In the genomic region with DNA sequence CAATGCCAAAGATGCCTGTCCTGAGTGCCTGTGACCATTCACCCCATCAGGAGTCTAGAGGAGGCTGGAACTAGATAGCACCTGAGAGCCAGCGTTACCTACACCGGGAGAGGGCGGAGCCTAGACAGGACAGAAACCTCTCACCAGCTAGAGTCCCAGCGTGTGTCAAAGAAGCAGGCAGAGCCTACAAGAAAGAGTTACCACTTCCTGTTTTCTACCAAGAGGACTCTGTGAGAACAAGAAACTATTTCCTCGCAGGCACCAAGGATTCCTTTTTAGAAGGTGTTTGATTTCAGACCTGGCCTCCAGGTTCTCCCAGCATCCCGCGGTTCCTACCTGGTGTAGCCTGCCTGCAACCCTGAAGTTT, we compare ENCODE assay signal across 12 mouse cellular contexts. TPM values are rescaled to one million over a fixed set of nuclear protein-coding genes. Genes with fewer than 3 reads are reported as not detected.
DNase-seq lines count a peak whose midpoint lies in the region; ATAC-seq and TF ChIP-seq lines count a peak whose summit lies in the region.
"Had no signal": no experiment of that assay in that cellular context is flagged by ENCODE, and none has a peak within 500 bp of the region (broad histone marks: within the 10 kb centered on the region; RNA-seq: fewer than 3 reads in every experiment).

No protein-coding gene starts in this region.

- H3K4me2 ChIP-seq in liver, embryonic 15.5 days: 0 out of 2 replicates have a peak overlapping the region, but pooled peaks have one; percentile 20
- H3K4me2 ChIP-seq in forebrain, embryonic 14.5 days (ENCODE audit: low read length): no peak overlapping the region
- H3K4me2 ChIP-seq: forebrain, embryonic 15.5 days; limb, embryonic 15.5 days had no signal

- no peak for TF ChIP-seq EP300 in ES-Bruce4 (IDR thresholded peaks at IDR 0.05; ENCODE audit: insufficient read depth, low read depth, low read length)

- H3K9me3 ChIP-seq in ES-Bruce4 (replicated peaks; ENCODE audit: control insufficient read depth, insufficient read depth, low read length, poor library complexity, severe bottlenecking): 0 out of 2 replicates have a peak, but pooled peaks cover 2% of the 10 kb centered on the region
- H3K9me3 ChIP-seq in liver, embryonic 15.5 days (replicated peaks): no peaks in the 10 kb centered on the region
- H3K9me3 ChIP-seq in forebrain, embryonic 14.5 days (replicated peaks; ENCODE audit: control insufficient read depth, low read length): no peaks in the 10 kb centered on the region
- H3K9me3 ChIP-seq in heart, embryonic 10.5 days: no peaks in the 10 kb centered on the region
- H3K9me3 ChIP-seq: forebrain, embryonic 15.5 days; limb, embryonic 15.5 days had no signal

- H3K4me3 ChIP-seq in ES-Bruce4 (ENCODE audit: low read depth, low read length): peak overlapping the region; percentile 3; the same call in 1 of the 2 replicates
- H3K4me3 ChIP-seq in liver, embryonic 15.5 days (replicated peaks): no peak overlapping the region
- H3K4me3 ChIP-seq in forebrain, embryonic 14.5 days (ENCODE audit: low read depth, low read length): no peak overlapping the region
- no peak overlapping the region for H3K4me3 ChIP-seq in heart, embryonic 10.5 days
- H3K4me3 ChIP-seq: forebrain, embryonic 15.5 days; limb, embryonic 15.5 days had no signal

- no peak for TF ChIP-seq POLR2A in ES-Bruce4 (IDR thresholded peaks at IDR 0.05; ENCODE audit: insufficient read depth, low read length)

- ATAC-seq in liver, embryonic 15.5 days (ENCODE audit: insufficient read depth): no peak
- no peak for ATAC-seq in forebrain, embryonic 14.5 days
- ATAC-seq in erythroid progenitor cell, adult 5-6 weeks (replicated peaks; ENCODE audit: low FRiP score, poor library complexity, severe bottlenecking): no peak
- ATAC-seq: forebrain, embryonic 15.5 days had no signal

- no peaks in the 10 kb centered on the region for H3K36me3 ChIP-seq in ES-Bruce4 (ENCODE audit: control insufficient read depth, insufficient read depth, low read length, poor library complexity, severe bottlenecking)
- no peaks in the 10 kb centered on the region for H3K36me3 ChIP-seq in liver, embryonic 15.5 days (replicated peaks)
- H3K36me3 ChIP-seq in forebrain, embryonic 14.5 days (ENCODE audit: control insufficient read depth, insufficient read depth, low read length): no peaks in the 10 kb centered on the region
- H3K36me3 ChIP-seq in heart, embryonic 10.5 days: no peaks in the 10 kb centered on the region
- H3K36me3 ChIP-seq: forebrain, embryonic 15.5 days; limb, embryonic 15.5 days had no signal

- peaks cover 1% of the 10 kb centered on the region for H3K4me1 ChIP-seq in ES-Bruce4 (ENCODE audit: control insufficient read depth, insufficient read depth, low read length)
- peaks cover 19% of the 10 kb centered on the region; the same call in 1 of the 2 replicates for H3K4me1 ChIP-seq in liver, embryonic 15.5 days (replicated peaks)
- peaks cover 5% of the 10 kb centered on the region for H3K4me1 ChIP-seq in forebrain, embryonic 14.5 days (ENCODE audit: control insufficient read depth, insufficient read depth, low read length)
- peaks cover 9% of the 10 kb centered on the region; the same call in 1 of the 2 replicates for H3K4me1 ChIP-seq in heart, embryonic 10.5 days

- DNase-seq in CD4-positive helper T cell, adult 2 months (ENCODE audit: low read depth, low spot score): peak; percentile 86
- DNase-seq in spleen, adult 12 weeks (ENCODE audit: low spot score): peak; percentile 21
- no peak for DNase-seq in forebrain, embryonic 14.5 days (ENCODE audit: low spot score)
- no peak for DNase-seq in heart, embryonic 10.5 days (ENCODE audit: low spot score)
- DNase-seq in layer of hippocampus, adult 18-20 months (ENCODE audit: low spot score in 2 of 2): no peak
- DNase-seq: cerebellum, postnatal 25 days; right cerebral cortex, postnatal 25 days had no signal

- H3K27me3 ChIP-seq in ES-Bruce4 (ENCODE audit: control insufficient read depth, insufficient read depth, low read length, poor library complexity, severe bottlenecking): no peaks in the 10 kb centered on the region
- H3K27me3 ChIP-seq in liver, embryonic 15.5 days: no peaks in the 10 kb centered on the region
- H3K27me3 ChIP-seq in forebrain, embryonic 14.5 days (replicated peaks; ENCODE audit: control insufficient read depth, insufficient read depth, low read length): no peaks in the 10 kb centered on the region
- H3K27me3 ChIP-seq in heart, embryonic 10.5 days (ENCODE audit: insufficient read depth, poor library complexity, severe bottlenecking): no peaks in the 10 kb centered on the region
- H3K27me3 ChIP-seq: forebrain, embryonic 15.5 days; limb, embryonic 15.5 days had no signal

- 32% methylated on average over 7 of the region's 7 CpGs for WGBS in liver, embryonic 15.5 days (ENCODE audit: insufficient replicate concordance)
- WGBS in forebrain, embryonic 14.5 days: 57% methylated on average over 7 of the region's 7 CpGs
- WGBS in heart, embryonic 10.5 days: 46% methylated on average over 7 of the region's 7 CpGs

- H3K27ac ChIP-seq in ES-Bruce4 (ENCODE audit: insufficient read depth, low read length): peak overlapping the region; percentile 92
- H3K27ac ChIP-seq in liver, embryonic 15.5 days (replicated peaks): no peak overlapping the region
- H3K27ac ChIP-seq in forebrain, embryonic 14.5 days (ENCODE audit: low read depth, low read length): no peak overlapping the region
- no peak overlapping the region for H3K27ac ChIP-seq in heart, embryonic 10.5 days
- H3K27ac ChIP-seq: forebrain, embryonic 15.5 days; limb, embryonic 15.5 days had no signal

- TF ChIP-seq CTCF in ES-Bruce4 (IDR thresholded peaks at IDR 0.05; ENCODE audit: low read depth, low read length): no peak

- peak overlapping the region; percentile 38 for H3K9ac ChIP-seq in ES-Bruce4 (ENCODE audit: low read depth, poor library complexity, severe bottlenecking)
- H3K9ac ChIP-seq in liver, embryonic 15.5 days: no peak overlapping the region
- H3K9ac ChIP-seq in forebrain, embryonic 14.5 days (ENCODE audit: low read length): no peak overlapping the region
- H3K9ac ChIP-seq: forebrain, embryonic 15.5 days; limb, embryonic 15.5 days had no signal

RNA-seq across cellular contexts. Expression of a gene that starts 9.9 kb away (rescaled TPM):
- 53.4 and 59.7 TPM in 2 replicates for polyA plus RNA-seq in ES-Bruce4 (2011; ENCODE audit: insufficient read depth, insufficient read length, low read depth, missing spikeins)
- polyA plus RNA-seq in liver, embryonic 15.5 days (2015; fragmentation: Nextera tagmentation; extraction: Ambion mirVana): 26.0 and 28.3 TPM in 2 replicates
- polyA plus RNA-seq in forebrain, embryonic 14.5 days (2014; fragmentation: Nextera tagmentation; extraction: Ambion mirVana): 38.0 and 41.9 TPM in 2 replicates
- 23.3 and 24.9 TPM in 2 replicates for polyA plus RNA-seq in heart, embryonic 10.5 days (2016; fragmentation: Nextera tagmentation; extraction: Ambion mirVana)
- 100 to 1,000 TPM; 121 to 138 TPM for total RNA-seq in layer of hippocampus, adult 18-20 months (2021)
- 28.5 and 35.2 TPM in 2 replicates for total RNA-seq in erythroid progenitor cell, adult 5-6 weeks (2015; ENCODE audit: low replicate concordance)
- total RNA-seq in erythroid progenitor cell, adult 5-6 weeks (2017; ENCODE audit: low replicate concordance): 12.9 and 19.3 TPM in 2 replicates

RNA-seq across cellular contexts. Expression of a gene that starts 32.8 kb away (rescaled TPM):
- 83.0 TPM in 2 replicates for polyA plus RNA-seq in ES-Bruce4 (2011; ENCODE audit: insufficient read depth, insufficient read length, low read depth, missing spikeins)
- 0.55 and 0.67 TPM in 2 replicates for polyA plus RNA-seq in liver, embryonic 15.5 days (2015; fragmentation: Nextera tagmentation; extraction: Ambion mirVana)
- 89.5 and 96.5 TPM in 2 replicates for polyA plus RNA-seq in forebrain, embryonic 14.5 days (2014; fragmentation: Nextera tagmentation; extraction: Ambion mirVana)
- polyA plus RNA-seq in heart, embryonic 10.5 days (2016; fragmentation: Nextera tagmentation; extraction: Ambion mirVana): 3.9 and 4.2 TPM in 2 replicates
- total RNA-seq in layer of hippocampus, adult 18-20 months (2021): 100 to 1,000 TPM; 757 to 762 TPM
- total RNA-seq in erythroid progenitor cell, adult 5-6 weeks (2015; ENCODE audit: low replicate concordance): 0.36 and 1.7 TPM in 2 replicates
- total RNA-seq in erythroid progenitor cell, adult 5-6 weeks (2017; ENCODE audit: low replicate concordance): under 0.01 and 1.1 TPM in 2 replicates

Comparison
In these comparisons a context has a peak if more than half of its experiments do, and no peak if none do; other contexts are left out.
1. DNase-seq: peak in CD4-positive helper T cell, adult 2 months (single experiment) and spleen, adult 12 weeks (single experiment); none in forebrain, embryonic 14.5 days (single experiment), heart, embryonic 10.5 days (single experiment) and layer of hippocampus, adult 18-20 months (0 of 2).
2. RNA of a gene that starts 32.8 kb away (polyA plus RNA-seq): 89.5 to 96.5 TPM in forebrain, embryonic 14.5 days and 83.0 TPM in ES-Bruce4; 3.9 to 4.2 TPM in heart, embryonic 10.5 days and 0.55 to 0.67 TPM in liver, embryonic 15.5 days; every median in the first group is over 10 times any median in the second.